Mouse (Mus musculus) lung, postnatal 0 days (tissue): ENCODE results near the gene Arf4.

ENCODE experiments used
- CTCF ChIP-seq: IDR thresholded peaks from 2 replicates; pipeline ENCODE4 v1.5.1; 2016; ENCODE audit warnings: antibody characterized with exemption, mild to moderate bottlenecking
- EP300 ChIP-seq: IDR thresholded peaks from 2 replicates; pipeline ENCODE4 v1.6.1; 2016; ENCODE audit warnings: antibody characterized with exemption, mild to moderate bottlenecking, control low read depth

DNA sequence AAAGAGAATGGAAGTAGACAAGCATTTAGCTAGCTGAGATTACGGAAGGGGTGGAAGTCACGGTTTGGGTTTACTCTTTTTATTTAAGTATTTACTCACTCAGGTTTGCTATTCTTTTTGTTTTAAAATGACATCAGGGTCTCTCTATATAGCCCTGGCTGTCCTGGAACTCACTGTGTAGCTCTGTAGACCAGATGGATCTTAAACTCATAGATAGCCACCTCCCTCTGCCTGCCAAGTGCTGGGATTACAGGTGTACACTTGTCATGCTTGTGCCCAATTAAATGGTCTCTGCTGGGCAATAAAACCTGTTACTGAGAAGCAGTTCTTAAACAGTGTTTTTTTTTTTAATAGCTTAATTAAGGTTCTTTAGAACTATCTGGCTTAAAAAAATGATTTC, 2.1 kb downstream of the Arf4 start:
- TF ChIP-seq CTCF (peak; percentile 55), EP300 (no peak)
